Mouse (Mus musculus) E14TG2a.4 (cell line): ENCODE data around the gene Ccdc184.

Source experiments
- CTCF ChIP-seq: conservative IDR thresholded peaks from 2 replicates; pipeline ENCODE4 v1.5.1; 2014; ENCODE audit warnings: low read length
- NANOG ChIP-seq: IDR thresholded peaks from 2 replicates; pipeline ENCODE4 v1.6.1; 2014; ENCODE audit warnings: borderline replicate concordance, low read length, mixed read lengths
- POU5F1 ChIP-seq: IDR thresholded peaks from 2 replicates; pipeline ENCODE4 v1.6.1; 2014; ENCODE audit warnings: low read length, borderline replicate concordance

GRCm38 (mm10) chr15:98142515-98142914, 24.4 kb upstream of the Ccdc184 start:
- TF ChIP-seq NANOG: no peak
- TF ChIP-seq CTCF: no peak
- TF ChIP-seq POU5F1: no peak
